Mouse (Mus musculus) embryonic fibroblast, embryonic 13.5 days (primary cell): ENCODE data around the gene Pip4k2c. TPM values are rescaled to one million over a fixed set of nuclear protein-coding genes. Genes with fewer than 3 reads are reported as not detected.
"Not testable (repeated sequence)": the region's sequence is repeated elsewhere in the genome, so short reads cannot be mapped to it uniquely, and the experiment has no call there.

Experiments used
- H3K27ac ChIP-seq: 2 replicates; pipeline ENCODE4 v1.5.1; 2012; ENCODE audit warnings: low read length, control low read depth, inconsistent platforms; ENCODE audit not compliant: insufficient read depth
- H3K4me1 ChIP-seq: 2 replicates; pipeline ENCODE4 v1.6.1; 2011; ENCODE audit warnings: low read length; ENCODE audit not compliant: control insufficient read depth, insufficient read depth
- H3K4me3 ChIP-seq: 2 replicates; pipeline ENCODE4 v1.5.1; 2011; ENCODE audit warnings: mild to moderate bottlenecking, control low read depth, low read length; ENCODE audit not compliant: insufficient read depth
- CTCF ChIP-seq: IDR thresholded peaks from 2 replicates; pipeline ENCODE4 v1.5.1; 2011; ENCODE audit warnings: mild to moderate bottlenecking, control low read depth, low read length, moderate library complexity, borderline replicate concordance; ENCODE audit not compliant: insufficient read depth
- POLR2A ChIP-seq: IDR thresholded peaks from 2 replicates; pipeline ENCODE4 v1.6.1; 2011; ENCODE audit warnings: low read depth, mild to moderate bottlenecking, control low read depth, low read length, moderate library complexity
- polyA plus RNA-seq: library from polyadenylated mRNA; stranded (reverse); fragments of >200 nt; gene quantifications from 2 replicates; pipeline ENCODE4 v1.2.4, GENCODE M21; 2011; ENCODE audit warnings: low read depth; ENCODE audit not compliant: missing spikeins, insufficient read length

Pip4k2c gene
- polyA plus RNA-seq, 1 experiment: 24.3 TPM

DNA sequence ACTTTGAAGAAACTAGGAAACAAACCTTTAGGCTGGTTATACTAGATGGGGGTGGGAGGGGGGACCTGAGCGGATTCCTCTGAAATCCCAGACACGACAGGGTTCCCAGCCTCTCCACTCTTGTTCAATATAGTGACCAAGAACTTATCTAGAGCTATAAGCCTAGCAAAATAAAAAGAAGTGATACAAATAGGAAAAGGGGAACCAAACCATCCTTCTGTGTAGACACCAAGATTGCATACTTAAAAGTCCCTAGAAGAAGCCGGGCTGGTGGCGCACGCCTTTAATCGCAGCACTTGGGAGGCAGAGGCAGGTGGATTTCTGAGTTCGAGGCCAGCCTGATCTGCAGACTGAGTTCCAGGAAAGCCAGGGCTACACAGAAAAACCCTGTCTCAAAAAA, 58.1 kb downstream of the Pip4k2c start:
- H3K27ac ChIP-seq: no peak overlapping the region
- H3K4me3 ChIP-seq: no peak overlapping the region
- no peak for TF ChIP-seq CTCF
- peaks cover 5% of the 10 kb centered on the region for H3K4me1 ChIP-seq

DNA sequence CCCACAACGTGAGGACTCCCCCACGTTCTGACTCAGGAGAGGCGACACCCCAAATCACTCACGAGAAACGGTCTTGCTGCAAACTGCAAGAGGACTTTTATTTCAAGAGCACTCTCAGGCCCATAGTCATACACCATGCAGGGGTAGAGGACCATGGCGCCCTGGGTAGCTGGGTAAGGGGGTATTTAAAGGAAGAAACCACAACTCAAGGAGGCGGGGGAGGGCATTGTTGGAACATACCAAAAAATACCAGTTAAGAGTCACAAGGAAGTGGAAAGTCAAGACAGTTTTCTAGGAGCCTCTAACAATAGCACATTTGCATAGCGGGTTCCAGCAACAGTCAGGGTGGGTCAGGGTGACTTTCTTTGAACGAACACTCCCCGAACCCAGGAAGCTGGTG, 58.8 kb downstream of the Pip4k2c start:
- H3K4me3 ChIP-seq, H3K4me1 ChIP-seq, H3K27ac ChIP-seq: not testable (repeated sequence)

DNA sequence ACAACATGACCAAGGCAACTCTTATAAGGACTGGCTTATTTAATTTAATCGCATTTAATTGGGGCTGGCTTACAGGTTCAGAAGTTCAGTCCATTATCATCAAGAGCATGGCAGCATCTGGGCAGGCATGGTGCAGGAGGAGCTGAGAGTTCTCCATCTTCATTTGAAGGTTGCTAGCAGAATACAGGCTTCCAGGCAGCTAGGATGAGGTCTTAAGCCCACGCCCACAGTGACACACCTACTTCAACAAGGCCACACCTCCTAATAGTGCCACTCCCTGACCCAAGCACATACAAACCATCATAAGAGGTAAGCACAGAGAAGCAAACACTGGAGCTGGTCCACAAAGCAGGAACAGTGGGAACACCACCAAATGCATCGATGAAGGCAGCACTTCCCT, 60.2 kb downstream of the Pip4k2c start:
- not testable (repeated sequence) for H3K4me3 ChIP-seq, H3K27ac ChIP-seq

DNA sequence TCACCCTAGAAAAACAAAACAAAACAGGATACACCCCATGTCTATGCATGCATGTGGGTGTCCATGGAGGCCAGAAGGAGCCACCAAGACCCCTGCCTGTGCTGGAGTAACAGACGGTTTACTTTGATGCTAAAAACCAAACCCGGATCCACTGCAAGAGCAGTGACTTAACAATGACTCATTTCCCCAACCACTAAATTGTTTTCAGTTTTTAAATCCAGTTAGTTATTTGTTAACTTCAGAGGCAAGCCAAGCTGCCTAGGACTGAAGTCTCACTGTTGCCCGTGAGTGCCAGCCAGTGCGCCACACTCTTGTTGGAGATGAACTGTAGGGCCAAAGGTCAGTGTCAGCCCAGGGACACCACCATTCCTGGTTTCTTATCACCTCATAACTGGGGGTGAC, 60.9 kb downstream of the Pip4k2c start:
- no peak overlapping the region for H3K27ac ChIP-seq
- TF ChIP-seq CTCF (no peak), POLR2A (no peak)

More for the DNA sequence above, 60.2 kb downstream of the Pip4k2c start:
- not testable (repeated sequence) for H3K4me1 ChIP-seq

DNA sequence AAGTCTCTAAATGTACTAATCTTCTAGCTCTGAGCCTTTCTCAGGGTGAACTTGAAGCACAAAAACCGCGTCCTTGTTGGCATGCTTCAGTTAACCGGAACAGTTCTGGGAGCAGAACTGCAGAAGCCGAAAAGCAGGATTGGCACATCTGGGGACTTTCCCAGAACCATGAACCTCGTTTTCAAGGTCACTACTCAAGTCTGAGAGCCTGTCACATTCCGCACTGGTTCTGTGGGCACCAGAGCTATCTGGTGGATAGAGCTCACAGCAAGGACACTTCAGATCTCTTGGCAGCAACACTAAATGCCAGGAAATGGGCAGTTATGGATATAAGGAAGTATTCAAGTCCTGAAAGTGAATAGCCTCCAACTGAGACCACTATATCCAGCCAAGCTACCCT, 64.2 kb downstream of the Pip4k2c start:
- H3K4me3 ChIP-seq: no peak overlapping the region
- H3K4me1 ChIP-seq: peaks cover 5% of the 10 kb centered on the region
- no peak overlapping the region for H3K27ac ChIP-seq
- TF ChIP-seq POLR2A: no peak
- TF ChIP-seq CTCF: no peak

More for the DNA sequence above, 60.9 kb downstream of the Pip4k2c start:
- Histone ChIP-seq H3K4me3 (no peak overlapping the region), H3K4me1 (peaks cover 5% of the 10 kb centered on the region)

Other genes with a start within 250 kb of the Pip4k2c start
- 152 and 208 TPM in 2 replicates for gene Ctdsp2, start 232.9 kb downstream of the Pip4k2c start, polyA plus RNA-seq
- gene Avil, start 210.9 kb downstream of the Pip4k2c start, polyA plus RNA-seq: 0.57 and 1.5 TPM in 2 replicates
- gene Tsfm, start 180.7 kb downstream of the Pip4k2c start, polyA plus RNA-seq: 25.4 and 28.6 TPM in 2 replicates
- gene Mettl1, start 170.2 kb downstream of the Pip4k2c start, polyA plus RNA-seq: 21.8 and 24.3 TPM in 2 replicates
- gene Eef1akmt3, start 170.1 kb downstream of the Pip4k2c start, polyA plus RNA-seq: 2.2 and 3.7 TPM in 2 replicates
- not detected in 2 replicates for gene Cyp27b1, start 163.3 kb downstream of the Pip4k2c start, polyA plus RNA-seq
- gene March9, start 151.4 kb downstream of the Pip4k2c start, polyA plus RNA-seq: 2.8 and 3.0 TPM in 2 replicates
- 596 and 724 TPM in 2 replicates for gene Cdk4, start 148.1 kb downstream of the Pip4k2c start, polyA plus RNA-seq
- 118 and 143 TPM in 2 replicates for gene Tspan31, start 141.3 kb downstream of the Pip4k2c start, polyA plus RNA-seq
- 0.08 and 0.21 TPM in 2 replicates for gene Agap2, start 136.3 kb downstream of the Pip4k2c start, polyA plus RNA-seq
- gene Os9, start 90.5 kb downstream of the Pip4k2c start, polyA plus RNA-seq: 84.1 and 87.6 TPM in 2 replicates
- gene B4galnt1, start 46.4 kb downstream of the Pip4k2c start, polyA plus RNA-seq: 28.3 and 39.3 TPM in 2 replicates
- gene Slc26a10, start 30.9 kb downstream of the Pip4k2c start, polyA plus RNA-seq: 2.2 and 2.8 TPM in 2 replicates
- gene Arhgef25, start 21.5 kb downstream of the Pip4k2c start, polyA plus RNA-seq: 187 TPM in 2 replicates
- 62.3 and 82.0 TPM in 2 replicates for gene Dtx3, start 15.9 kb downstream of the Pip4k2c start, polyA plus RNA-seq
- 0.80 and 1.6 TPM in 2 replicates for gene Kif5a, start 51.8 kb upstream of the Pip4k2c start, polyA plus RNA-seq
- gene Dctn2, start 54.8 kb upstream of the Pip4k2c start, polyA plus RNA-seq: 149 and 162 TPM in 2 replicates
- gene Mbd6, start 77.4 kb upstream of the Pip4k2c start, polyA plus RNA-seq: 26.4 and 27.2 TPM in 2 replicates
- gene Mars, start 100.2 kb upstream of the Pip4k2c start, polyA plus RNA-seq: 105 and 110 TPM in 2 replicates
- 0.18 TPM in 1 of 2 replicates, not detected in the other for gene Arhgap9, start 110.4 kb upstream of the Pip4k2c start, polyA plus RNA-seq
- gene Gli1, start 130.4 kb upstream of the Pip4k2c start, polyA plus RNA-seq: 0.43 and 0.84 TPM in 2 replicates
- not detected in 2 replicates for gene Inhbe, start 142.8 kb upstream of the Pip4k2c start, polyA plus RNA-seq
- gene Inhbc, start 158.8 kb upstream of the Pip4k2c start, polyA plus RNA-seq: not detected in 2 replicates
- 99.2 and 118 TPM in 2 replicates for gene R3hdm2, start 168.7 kb upstream of the Pip4k2c start, polyA plus RNA-seq